Mouse (Mus musculus): ENCODE data around the gene Fbxo40. TPM values are rescaled to one million over a fixed set of nuclear protein-coding genes. Genes with fewer than 3 reads are reported as not detected.

Gene Fbxo40
- polyA plus RNA-seq, 1 experiment from 2014 or later: 0.13 TPM

Other genes with a start within 250 kb of the Fbxo40 start
- gene Slc15a2, start 205.5 kb downstream of the Fbxo40 start, polyA plus RNA-seq (2015; fragmentation: Nextera tagmentation; extraction: Ambion mirVana): 13.0 and 14.6 TPM in 2 replicates
- 60.3 and 60.4 TPM in 2 replicates for gene Iqcb1, start 162.1 kb downstream of the Fbxo40 start, polyA plus RNA-seq (2015; fragmentation: Nextera tagmentation; extraction: Ambion mirVana)
- gene Eaf2, start 115.5 kb downstream of the Fbxo40 start, polyA plus RNA-seq (2015; fragmentation: Nextera tagmentation; extraction: Ambion mirVana): 0.71 and 0.99 TPM in 2 replicates
- gene Golgb1, start 115.3 kb downstream of the Fbxo40 start, polyA plus RNA-seq (2015; fragmentation: Nextera tagmentation; extraction: Ambion mirVana): 93.8 and 97.1 TPM in 2 replicates
- gene Hcls1, start 55.5 kb downstream of the Fbxo40 start, polyA plus RNA-seq (2015; fragmentation: Nextera tagmentation; extraction: Ambion mirVana): 1.5 and 1.7 TPM in 2 replicates
- gene Polq, start 21.3 kb upstream of the Fbxo40 start, polyA plus RNA-seq (2015; fragmentation: Nextera tagmentation; extraction: Ambion mirVana): 9.2 and 9.5 TPM in 2 replicates